Mouse (Mus musculus): Measurements from ENCODE around the gene Pawr.

DNA sequence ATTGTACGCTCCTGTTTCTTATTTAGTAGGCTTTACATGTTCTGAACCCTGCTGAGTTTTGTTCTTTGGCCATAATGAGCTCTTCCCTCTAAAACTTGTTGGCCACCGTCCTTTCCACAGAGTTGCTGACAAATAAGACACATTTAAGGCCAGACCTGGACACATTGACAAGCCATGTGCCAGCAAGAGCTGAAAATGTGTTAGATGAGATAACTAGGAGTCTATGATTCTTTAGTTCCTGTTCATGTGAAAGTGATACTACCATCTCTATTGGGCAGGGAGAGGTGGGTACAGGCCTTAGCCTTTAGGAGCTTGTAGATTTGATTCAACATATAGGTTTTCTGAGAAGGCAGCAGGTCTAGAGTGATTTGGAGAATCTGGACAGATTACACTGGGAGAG lies 129.9 kb downstream of the Pawr start:
- no peak for TF ChIP-seq GATA1 (IDR thresholded peaks at IDR 0.05; ENCODE audit: borderline replicate concordance, low read length)
- no peak for TF ChIP-seq FLI1 (IDR thresholded peaks at IDR 0.05; ENCODE audit: low read length)

Data from megakaryocyte, embryonic 14.5 days (primary cell).